Mouse (Mus musculus) lung, adult 2 months (tissue): ENCODE measurements at regions not wholly inside any gene's neighbourhood (a gene's known extent, or its start where the extent isn't known, plus 50 kb on each side); places are given as distances from the start of the nearest gene placed in this dataset.

Experiments
- CTCF ChIP-seq: fragments of 200-500 bp; IDR thresholded peaks from 2 replicates; pipeline ENCODE4 v1.5.1; 2011; ENCODE audit warnings: mild to moderate bottlenecking, low read length, control low read depth; ENCODE audit not compliant: insufficient read depth
- POLR2A ChIP-seq: fragments of 200-500 bp; IDR thresholded peaks from 2 replicates; pipeline ENCODE4 v1.6.1; 2011; ENCODE audit warnings: low read depth, mild to moderate bottlenecking, control low read depth, low read length, borderline replicate concordance; ENCODE audit errors: extremely low read depth

GRCm38 (mm10) chr8:12221506-12221905, 57.1 kb upstream of the A230072I06Rik start:
- TF ChIP-seq CTCF, result no peak
- no peak for TF ChIP-seq POLR2A
